Mouse (Mus musculus) Patski (cell line): ENCODE measurements at regions not wholly inside any gene's neighbourhood (a gene's known extent, or its start where the extent isn't known, plus 50 kb on each side); places are given as distances from the start of the nearest gene placed in this dataset.

ENCODE experiments used
- ATAC-seq: fragments of 100-300 bp; one replicate; pipeline ENCODE4 v1.8.0; 2021
- CTCF ChIA-PET: fragments of 350-600 bp; sonication (Branson Sonifier 250); formaldehyde crosslinking; loops from one replicate; lab custom pipeline; 2022; ENCODE audit warnings: inconsistent platforms; lab: Charles Lee
- POLR2A ChIA-PET: fragments of 350-600 bp; sonication (Branson Sonifier 250); formaldehyde crosslinking; loops from one replicate; lab custom pipeline; 2022; ENCODE audit warnings: antibody characterized with exemption, inconsistent platforms; lab: Charles Lee
- DNase-seq: peaks from one replicate; pipeline ENCODE4 v3.0.0-alpha.2; 2011; ENCODE audit warnings: low read depth, low spot score
- H3K27me3 ChIP-seq: fragments of 371-371 bp; one replicate; pipeline ENCODE4 v1.5.1; 2021
- CTCF ChIP-seq: fragments of 100-300 bp; IDR thresholded peaks from one replicate; pipeline ENCODE4 v1.5.1; 2021
- in situ Hi-C: fragments of 300-500 bp; cut with MboI; formaldehyde crosslinking; loops from 3 replicates; pipeline ENCODE4 v1.11.1; 2018; ENCODE audit warnings: low pct_unique_long_range_greater_than_20kb, mixed read lengths

- in situ Hi-C loops: no loop called here
- ChIA-PET POLR2A (no interaction called here), CTCF (no interaction called here)
- DNase-seq (no peak), ATAC-seq (no peak)
- TF ChIP-seq CTCF: no peak
- no peaks in the 10 kb centered on the region for H3K27me3 ChIP-seq
These were observed 115.8 kb upstream of the Cdh5 start for GRCm38 (mm10) chr8:103985640-103986039.

GRCm38 (mm10) chr8:103993897-103994296 lies 107.5 kb upstream of the Cdh5 start:
- ATAC-seq (no peak), DNase-seq (no peak)
- CTCF ChIA-PET: no interaction called here

DNA sequence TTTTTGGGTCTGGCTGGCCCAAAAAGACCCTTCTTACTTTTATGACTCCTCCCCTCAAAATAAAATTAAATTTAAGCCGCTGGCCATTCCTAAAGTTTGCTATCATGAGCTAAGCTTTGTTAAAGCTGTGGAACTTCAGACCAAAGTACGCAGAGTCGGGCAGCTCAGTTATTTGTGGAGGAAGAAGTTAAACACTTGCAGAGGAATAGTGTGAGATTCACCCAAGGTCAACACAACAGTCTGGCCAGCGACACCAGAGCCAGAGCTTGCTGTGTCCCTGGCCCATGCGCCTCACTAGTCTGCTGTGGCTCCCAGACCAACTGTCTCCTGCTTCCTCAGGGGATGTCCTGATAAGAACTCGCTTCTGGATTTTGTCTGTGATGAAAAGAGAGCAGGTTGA lies 103.3 kb upstream of the Cdh5 start:
- in situ Hi-C loops: no loop called here
- ATAC-seq: no peak
- DNase-seq: no peak
- TF ChIP-seq CTCF: no peak
- ChIA-PET CTCF (no interaction called here), POLR2A (no interaction called here)
- H3K27me3 ChIP-seq: peaks cover 6% of the 10 kb centered on the region

More at GRCm38 (mm10) chr8:103993897-103994296, 107.5 kb upstream of the Cdh5 start:
- peaks cover under 1% of the 10 kb centered on the region for H3K27me3 ChIP-seq
- POLR2A ChIA-PET: no interaction called here
- no peak for TF ChIP-seq CTCF
- in situ Hi-C loops: no loop called here

DNA sequence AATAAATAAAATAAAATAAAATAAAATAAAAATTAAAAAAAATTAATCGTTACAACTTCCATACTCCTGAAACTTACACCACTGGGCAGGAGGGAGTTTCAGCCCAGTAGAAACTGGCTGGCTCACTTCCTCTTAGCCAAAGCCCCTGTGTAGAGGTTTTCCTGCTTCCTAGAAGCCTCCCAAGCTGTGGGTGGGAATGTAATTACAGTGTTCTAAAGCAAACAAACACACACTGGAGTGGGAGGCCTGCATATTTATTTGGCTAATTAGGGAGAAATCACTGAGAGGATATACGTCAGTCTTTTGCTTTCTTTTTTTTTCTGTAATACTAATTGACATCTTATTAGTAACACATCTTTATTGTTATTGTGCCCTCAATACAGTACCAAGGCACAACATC lies 94.2 kb upstream of the Cdh5 start:
- CTCF ChIA-PET: interaction anchor here (0.9 kb wide), 1 partner anchor 20 kb away, joined by 3 read pairs; no protein-coding TSS in a partner anchor

GRCm38 (mm10) chr8:104008756-104009155 lies 92.7 kb upstream of the Cdh5 start:
- peaks cover 17% of the 10 kb centered on the region for H3K27me3 ChIP-seq
- no peak for DNase-seq
- TF ChIP-seq CTCF: no peak
- no peak for ATAC-seq
- in situ Hi-C loops: no loop called here
- ChIA-PET CTCF (no interaction called here), POLR2A (interaction anchor here (0.8 kb wide), 1 partner anchor 1171 kb away, joined by 4 read pairs; no protein-coding TSS in a partner anchor)

More for the DNA sequence above, 94.2 kb upstream of the Cdh5 start:
- DNase-seq (no peak), ATAC-seq (no peak)
- in situ Hi-C loops: no loop called here
- no peak for TF ChIP-seq CTCF
- POLR2A ChIA-PET: no interaction called here
- H3K27me3 ChIP-seq: peaks cover 16% of the 10 kb centered on the region

GRCm38 (mm10) chr8:104009306-104009705 lies 92.1 kb upstream of the Cdh5 start:
- ATAC-seq (no peak), DNase-seq (no peak)
- H3K27me3 ChIP-seq: peaks cover 17% of the 10 kb centered on the region
- TF ChIP-seq CTCF: no peak
- in situ Hi-C loops: no loop called here
- ChIA-PET CTCF (no interaction called here), POLR2A (no interaction called here)

- CTCF ChIA-PET: no interaction called here
- DNase-seq: no peak
- TF ChIP-seq CTCF: no peak
- in situ Hi-C loops: loop anchor here (10.0 kb wide), 1 partner anchor 1237 kb away; the partner anchor contains the start of gene Cdh11
- ATAC-seq: no peak
- H3K27me3 ChIP-seq: peaks cover 16% of the 10 kb centered on the region
- POLR2A ChIA-PET: no interaction called here
These were observed 79.2 kb upstream of the Cdh5 start for GRCm38 (mm10) chr8:104022231-104022630.

DNA sequence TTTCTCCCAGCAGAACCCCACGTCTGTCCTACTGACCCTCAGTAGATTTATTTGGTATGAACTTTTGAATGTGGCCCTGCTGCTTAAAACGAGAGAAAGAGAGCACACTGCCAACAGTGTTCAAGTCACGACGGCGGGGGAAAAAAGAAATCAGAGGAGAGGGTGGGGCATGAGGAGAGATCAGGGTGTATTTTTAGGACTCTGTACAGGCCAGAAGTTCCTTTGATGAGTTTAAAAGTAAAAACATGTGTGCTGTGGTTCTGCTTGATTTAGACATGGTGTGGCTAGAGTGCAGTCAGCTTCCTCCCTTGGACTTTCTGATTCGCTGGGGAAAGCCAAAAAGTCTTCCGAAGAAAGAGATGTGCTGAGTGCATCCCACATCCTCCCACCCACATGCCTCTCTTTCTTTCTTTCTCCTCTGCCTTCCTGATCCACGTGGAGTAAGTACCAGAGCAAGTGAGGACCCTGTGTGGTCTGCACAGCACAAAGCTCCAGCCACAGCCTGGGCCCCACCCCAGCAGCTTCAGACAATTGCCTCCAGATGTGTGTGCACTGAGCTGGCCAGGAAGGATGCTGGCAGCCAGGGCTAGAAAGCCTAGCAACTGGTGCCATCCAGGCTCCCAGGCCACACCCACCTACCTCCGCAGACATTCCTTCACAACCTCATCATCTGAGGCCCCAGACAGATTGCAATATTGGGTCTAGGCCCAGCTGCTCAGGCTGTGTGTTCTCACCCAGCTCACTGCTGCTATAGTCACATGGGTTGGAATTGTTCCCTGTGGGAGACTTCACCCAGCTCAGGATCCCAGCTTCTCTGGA lies 78.5 kb upstream of the Cdh5 start:
- POLR2A ChIA-PET: no interaction called here
- no peak for TF ChIP-seq CTCF
- DNase-seq (no peak), ATAC-seq (no peak)
- peaks cover 16% of the 10 kb centered on the region for H3K27me3 ChIP-seq
- in situ Hi-C loops: loop anchor here (10.0 kb wide), 1 partner anchor 1238 kb away; the partner anchor contains the start of gene Cdh11
- CTCF ChIA-PET: no interaction called here

DNA sequence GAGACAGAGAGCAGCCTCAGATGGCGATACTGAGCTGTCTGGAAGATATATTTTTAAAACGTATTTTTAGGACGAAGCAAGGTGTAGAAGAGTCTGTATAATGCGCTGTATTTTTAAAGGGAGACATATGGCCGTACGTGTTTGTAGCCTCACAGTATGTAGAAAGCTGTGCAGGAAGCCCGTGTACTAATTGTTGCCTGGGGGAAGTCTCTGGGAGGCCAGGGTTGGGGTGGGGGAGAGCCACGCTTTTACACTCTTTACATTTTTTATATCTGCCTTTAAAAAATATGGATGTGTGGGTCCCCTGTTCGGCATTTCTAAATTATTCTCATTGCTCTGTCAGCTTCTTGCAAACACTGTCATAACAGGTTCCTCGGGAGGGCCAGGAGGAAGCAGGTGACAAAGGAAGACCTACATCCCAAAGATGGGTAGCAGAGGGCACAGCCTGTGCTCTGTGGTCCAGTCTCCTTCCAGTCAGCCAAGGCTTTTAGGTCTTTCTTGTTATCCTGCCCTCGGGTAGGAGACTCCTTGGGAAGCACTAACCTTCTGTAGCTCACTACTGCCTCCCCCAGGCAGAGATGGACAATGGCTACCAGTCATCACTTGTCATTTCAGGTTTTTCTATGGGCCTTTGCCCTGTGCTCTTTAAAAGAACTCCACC lies 74.1 kb upstream of the Cdh5 start:
- in situ Hi-C loops: loop anchor here (10.0 to 25.0 kb wide), 2 partner anchors 1242 to 1515 kb away; partner anchors contain the start of gene Cdh11
- POLR2A ChIA-PET: no interaction called here
- no peak for TF ChIP-seq CTCF
- ATAC-seq (no peak), DNase-seq (no peak)
- H3K27me3 ChIP-seq: peaks cover 11% of the 10 kb centered on the region
- CTCF ChIA-PET: interaction anchor here (1.0 kb wide), 1 partner anchor 20 kb away, joined by 3 read pairs; no protein-coding TSS in a partner anchor

GRCm38 (mm10) chr8:104028626-104029025 lies 72.8 kb upstream of the Cdh5 start:
- peaks cover 7% of the 10 kb centered on the region for H3K27me3 ChIP-seq
- CTCF ChIA-PET: interaction anchor here (0.9 to 1.7 kb wide), 4 partner anchors 9 to 17 kb away, joined by 3 to 4 read pairs (median 3); no protein-coding TSS in a partner anchor
- DNase-seq (no peak), ATAC-seq (peak; percentile 69)
- in situ Hi-C loops: loop anchor here (10.0 to 25.0 kb wide), 2 partner anchors 1244 to 1516 kb away; partner anchors contain the start of gene Cdh11
- POLR2A ChIA-PET: no interaction called here
- TF ChIP-seq CTCF: peak; percentile 93
